Mouse (Mus musculus) monocyte, adult 2 months (primary cell): ENCODE results near the gene Dnttip1.
A peak's percentile ranks its signal among the peaks of the same experiment; 100 is the strongest.
"Not testable (repeated sequence)": the region's sequence is repeated elsewhere in the genome, so short reads cannot be mapped to it uniquely, and the experiment has no call there.

ENCODE experiments used
- DNase-seq, 2 experiments: peaks; one replicate each; pipeline ENCODE4 v3.0.0; 2022; ENCODE audit warnings: low spot score in 2 of 2, low read depth in 1 of 2

Dnttip1 gene

DNA sequence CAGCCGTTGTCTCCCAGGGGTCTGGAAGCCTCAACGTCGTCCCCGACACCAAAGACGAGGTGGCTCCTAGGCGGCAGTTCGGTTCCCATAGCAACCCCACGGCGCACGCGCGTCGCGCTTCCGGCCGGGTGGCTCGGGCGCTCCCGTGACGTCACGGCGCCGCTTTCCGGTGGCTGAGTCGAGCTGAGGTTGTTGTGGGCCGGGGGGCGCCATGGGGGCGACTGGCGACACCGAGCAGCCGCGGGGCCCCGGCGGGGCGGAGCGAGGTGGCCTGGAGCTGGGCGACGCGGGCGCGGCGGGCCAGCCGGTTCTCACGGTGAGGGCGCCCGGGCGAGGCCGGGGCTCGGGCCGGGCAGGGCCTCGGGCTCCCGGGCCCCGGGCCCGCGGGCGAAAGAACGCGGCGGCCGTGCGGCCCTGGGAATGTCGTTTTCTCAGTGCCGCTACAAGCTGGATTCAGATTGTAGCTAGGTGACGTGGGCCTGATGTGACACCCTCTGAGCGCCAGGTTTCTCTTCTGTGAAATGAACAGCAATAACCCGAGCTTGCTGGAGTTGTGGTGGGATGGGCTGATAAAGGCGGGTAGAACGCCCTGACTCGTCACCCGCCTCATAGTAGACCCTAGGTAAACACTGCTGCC lies at the start of gene Dnttip1, which contains the start of gene Wfdc3:
Gene Dnttip1 (plus strand): TSS at position 141 of the 637 bp plus-strand sequence.
Gene Wfdc3 (minus strand): TSS at position 89 of the 637 bp plus-strand sequence.
- peak; percentile 68 to 85 for DNase-seq

DNA sequence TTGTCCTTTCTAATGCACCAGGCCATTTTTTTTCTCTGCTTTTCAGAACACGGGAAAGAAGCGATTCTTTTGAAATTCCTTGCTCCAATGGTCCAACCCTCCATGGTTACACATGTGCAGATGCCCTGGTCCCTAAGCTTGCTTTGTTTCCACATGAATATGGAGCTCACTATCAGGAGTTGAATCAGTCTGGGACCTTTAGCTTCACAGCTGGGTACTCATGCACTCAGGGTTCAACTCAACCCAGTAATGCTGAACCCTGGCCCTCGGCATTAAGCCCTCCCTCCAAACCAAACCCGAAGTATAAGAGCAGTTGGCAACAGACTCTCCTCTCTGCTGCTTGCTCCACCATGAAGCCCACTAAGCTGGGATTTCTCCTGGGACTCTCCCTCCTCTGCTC lies 47.6 kb upstream of the Dnttip1 start, which contains the start of gene Spint4:
Gene Spint4 (plus strand): TSS at position 301 of the 400 bp plus-strand sequence.
- DNase-seq = no peak

DNA sequence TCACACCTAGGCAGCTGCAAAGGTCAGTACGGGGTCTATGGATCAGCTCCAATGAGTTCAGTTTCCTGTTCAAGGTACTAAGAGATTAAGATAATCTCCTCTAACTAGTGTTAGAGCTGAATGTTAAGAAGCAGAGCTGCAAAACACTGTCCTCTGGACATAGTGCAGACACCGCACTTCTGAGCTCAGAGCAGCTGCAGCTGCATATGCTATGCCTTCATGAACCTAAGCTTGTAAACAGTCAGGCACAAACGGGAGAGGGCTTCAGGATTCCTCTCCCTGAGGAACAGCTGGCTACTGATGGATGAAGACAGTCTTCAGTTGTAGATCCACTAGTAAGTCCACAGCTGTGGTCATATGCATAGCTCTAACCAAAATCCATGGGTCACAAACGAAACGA lies 44.8 kb upstream of the Dnttip1 start:
- DNase-seq = no peak

DNA sequence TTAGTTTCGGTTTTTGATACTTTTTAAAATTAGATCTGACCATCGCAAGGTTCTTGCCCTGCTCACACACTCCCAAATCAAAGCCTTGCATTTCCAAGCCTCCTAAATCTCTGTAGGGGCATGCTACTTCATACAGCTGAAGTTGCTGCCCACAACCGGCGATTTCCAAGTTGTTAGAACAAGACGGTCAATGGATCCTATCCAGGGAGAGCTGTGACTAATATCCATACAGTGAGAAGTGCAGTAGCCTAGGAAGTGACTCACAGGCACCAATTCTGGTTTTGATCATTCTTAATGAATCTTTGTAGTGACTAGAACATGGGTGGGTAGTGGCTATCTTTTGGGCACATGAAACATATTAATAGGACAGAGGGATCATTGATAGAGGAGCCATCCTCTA lies 44.0 kb upstream of the Dnttip1 start:
- DNase-seq = no peak

DNA sequence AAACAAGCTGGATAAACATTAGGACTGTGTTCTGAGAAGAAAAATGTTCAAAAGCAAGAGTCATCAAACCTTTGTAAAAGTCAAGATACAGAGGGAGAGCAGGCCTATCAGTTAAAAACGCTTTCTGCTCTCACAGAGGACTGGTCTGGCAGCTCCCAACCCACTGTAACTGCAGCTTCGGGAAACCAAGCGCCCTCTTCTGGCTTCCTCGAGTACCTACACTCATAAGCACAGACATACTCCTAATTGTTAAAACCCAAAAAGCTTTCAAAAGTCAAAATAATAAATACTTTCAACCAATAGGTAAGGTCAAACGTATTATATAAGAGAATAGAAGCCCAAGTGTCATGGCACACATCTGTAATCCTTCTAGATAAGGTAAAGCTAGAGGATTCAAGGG lies 41.5 kb upstream of the Dnttip1 start:
- no peak for DNase-seq

DNA sequence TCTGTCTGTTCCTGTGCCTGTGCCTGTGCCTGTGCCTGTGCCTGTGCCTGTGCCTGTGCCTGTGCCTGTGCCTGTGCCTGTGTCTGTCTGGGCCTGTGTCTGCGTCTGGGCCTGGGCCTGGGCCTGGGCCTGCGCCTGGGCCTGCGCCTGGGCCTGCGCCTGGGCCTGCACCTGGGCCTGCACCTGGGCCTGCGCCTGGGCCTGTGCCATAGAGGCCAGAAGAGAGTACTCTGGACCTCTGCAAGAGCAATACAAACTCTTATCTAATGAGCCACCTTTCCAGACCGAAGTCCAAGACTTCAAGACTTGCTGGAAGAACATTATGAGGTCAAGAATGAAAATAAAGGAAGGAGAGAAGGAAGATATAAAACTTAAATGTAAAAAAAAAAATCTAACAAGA lies 40.5 kb upstream of the Dnttip1 start:
- DNase-seq = no peak

DNA sequence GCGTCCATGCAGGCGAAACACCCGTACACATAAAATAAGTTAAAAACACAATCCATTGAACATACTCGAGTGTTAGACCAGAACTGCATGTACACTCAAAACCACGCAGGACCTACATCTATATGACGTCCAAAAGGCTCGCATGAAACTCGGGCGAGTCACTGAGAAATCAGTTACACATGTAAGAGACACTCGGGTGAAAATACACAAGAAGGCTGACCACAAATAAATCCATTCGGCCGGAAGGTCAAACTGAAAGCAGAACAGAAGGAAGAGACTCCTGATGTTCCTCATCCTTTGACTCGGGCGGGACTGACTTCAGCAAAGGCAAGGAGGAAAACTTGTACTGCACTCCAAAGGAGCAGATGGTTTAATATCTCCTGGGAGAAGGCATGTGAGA lies 39.8 kb upstream of the Dnttip1 start:
- DNase-seq = no peak

DNA sequence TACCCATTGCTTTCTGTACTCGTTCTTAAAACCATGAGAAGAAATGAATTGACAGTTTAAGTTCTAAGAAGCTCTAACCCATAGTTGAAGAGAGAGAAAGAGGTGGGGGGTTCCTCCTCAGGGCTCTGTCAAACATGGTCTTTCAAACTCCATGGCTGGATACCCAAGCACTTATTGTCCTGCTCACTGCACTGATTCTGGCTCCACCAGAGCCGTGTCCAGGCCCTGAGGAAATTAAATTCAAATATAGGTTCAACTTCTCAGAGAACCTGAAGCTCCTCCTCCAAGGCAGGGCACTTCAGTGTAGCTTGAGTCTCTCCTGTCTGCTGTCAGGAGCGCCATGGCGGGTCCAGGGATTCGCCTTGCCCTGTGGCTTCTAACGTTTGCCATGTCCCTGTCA lies 30.8 kb upstream of the Dnttip1 start, which contains the start of gene Spint5:
Gene Spint5 (plus strand): TSS at position 301 of the 400 bp plus-strand sequence.
- no peak for DNase-seq

DNA sequence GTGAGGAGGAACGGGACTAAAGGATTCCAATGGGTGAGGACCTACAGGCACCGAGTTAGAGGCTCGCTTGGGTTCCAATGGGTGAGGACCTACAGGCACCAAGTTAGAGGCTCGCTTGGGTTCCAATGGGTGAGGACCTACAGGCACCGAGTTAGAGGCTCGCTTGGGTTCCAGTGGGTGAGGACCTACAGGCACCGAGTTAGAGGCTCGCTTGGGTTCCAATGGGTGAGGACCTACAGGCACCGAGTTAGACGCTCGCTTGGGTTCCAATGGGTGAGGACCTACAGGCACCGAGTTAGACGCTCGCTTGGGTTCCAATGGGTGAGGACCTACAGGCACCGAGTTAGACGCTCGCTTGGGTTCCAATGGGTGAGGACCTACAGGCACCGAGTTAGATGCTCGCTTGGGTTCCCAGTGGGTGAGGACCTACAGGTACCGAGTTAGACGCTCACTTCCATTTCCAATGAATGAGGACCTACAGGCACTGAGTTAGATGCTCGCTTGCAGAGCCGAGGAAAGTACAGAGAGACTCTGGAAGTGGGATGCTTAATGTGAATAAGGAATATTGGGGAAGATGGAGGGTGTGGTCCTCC lies 29.5 kb upstream of the Dnttip1 start:
- not testable (repeated sequence) for DNase-seq

DNA sequence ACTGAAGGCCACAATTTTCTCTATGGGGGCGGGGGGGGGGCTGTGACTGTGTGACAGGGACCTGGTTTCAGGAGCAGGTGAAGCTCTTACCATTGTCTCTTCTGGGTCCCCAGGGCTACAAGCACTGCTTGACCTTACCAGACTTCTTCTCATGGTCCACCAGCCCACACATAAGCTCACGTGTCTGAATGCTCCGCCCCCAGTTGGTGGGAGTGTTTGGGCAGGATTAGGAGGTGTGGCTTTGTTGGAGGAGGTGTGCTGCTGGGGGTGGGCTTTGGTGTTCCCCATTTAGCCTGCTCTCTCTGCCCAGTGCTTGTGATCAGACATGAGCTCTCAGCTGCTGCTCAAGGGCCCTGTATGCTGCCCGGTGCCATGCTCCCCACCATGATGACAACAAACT lies 22.5 kb upstream of the Dnttip1 start:
- DNase-seq = no peak

DNA sequence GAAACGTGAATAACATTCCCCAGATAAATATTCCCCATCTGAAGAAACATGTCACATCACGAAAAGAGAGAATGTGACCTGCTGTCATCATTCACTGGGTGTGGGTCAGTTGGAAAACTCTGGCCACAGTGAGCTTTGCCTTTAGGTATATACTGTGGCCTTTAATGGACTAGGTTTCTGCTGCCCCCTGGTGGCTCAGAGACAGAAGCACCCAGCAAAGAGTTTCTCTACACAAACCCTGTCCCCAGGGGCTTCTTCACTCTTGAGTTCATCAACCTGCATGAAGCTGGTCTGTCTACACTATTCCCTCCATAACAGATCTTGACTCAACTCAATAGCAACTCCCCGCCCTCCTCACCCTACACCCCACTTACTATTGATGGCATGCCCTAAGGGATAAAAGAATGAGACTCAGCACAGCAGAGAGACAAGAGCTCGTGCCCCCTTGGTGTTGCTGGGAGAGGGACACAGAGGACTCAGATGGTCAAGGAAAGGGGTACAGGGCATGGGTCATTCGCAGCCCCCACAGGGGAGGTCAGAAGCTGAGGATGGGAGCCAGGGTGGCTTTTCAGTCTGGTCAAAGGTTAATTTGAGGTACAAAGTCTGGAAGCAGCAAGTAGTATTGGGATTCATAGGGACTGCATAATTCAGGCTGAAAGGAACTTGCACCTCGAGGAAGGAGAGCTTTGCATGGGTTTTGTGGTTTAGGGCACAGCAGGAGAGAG lies 19.7 kb upstream of the Dnttip1 start:
- peak in 1 of 2 experiments; percentile 13 for DNase-seq

DNA sequence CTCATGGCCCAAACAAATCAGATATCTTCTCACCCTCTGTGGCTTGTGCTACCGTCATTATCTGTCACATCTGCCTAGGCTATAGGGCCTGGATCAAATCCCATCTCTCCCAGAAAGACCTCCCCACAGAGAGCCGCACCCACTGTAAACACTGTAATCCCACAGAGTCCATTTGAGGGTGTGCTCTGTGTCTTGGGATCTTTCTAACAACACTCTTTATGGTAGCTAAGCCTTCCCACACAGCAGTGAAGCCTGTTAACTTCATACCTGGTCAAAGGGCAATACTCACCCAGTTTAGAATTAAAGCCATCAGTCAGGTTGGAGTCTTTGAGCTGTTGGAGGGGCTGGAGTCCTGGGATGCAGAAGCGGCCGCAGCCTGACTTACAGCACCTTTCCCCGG lies 14.1 kb upstream of the Dnttip1 start:
- no peak for DNase-seq

DNA sequence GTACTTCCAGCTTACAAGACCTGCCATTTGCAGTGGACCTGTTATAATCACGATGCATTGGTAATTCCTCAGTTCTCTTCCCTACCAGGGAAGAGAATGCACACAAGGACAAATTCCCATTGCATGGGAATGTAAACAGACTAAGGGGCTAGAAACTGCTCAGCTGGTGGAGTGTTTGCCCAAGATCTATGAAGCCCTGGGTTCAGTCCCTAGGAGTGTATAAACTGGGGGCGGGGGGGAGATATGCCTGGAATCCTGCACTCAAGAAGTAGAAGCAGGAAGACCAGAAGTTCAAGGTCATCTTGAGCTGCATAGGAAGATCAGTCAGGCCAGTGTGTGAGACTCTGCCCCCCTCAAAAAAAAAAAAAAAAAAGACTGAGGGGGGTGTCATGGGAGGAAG lies 12.5 kb upstream of the Dnttip1 start:
- no peak for DNase-seq

DNA sequence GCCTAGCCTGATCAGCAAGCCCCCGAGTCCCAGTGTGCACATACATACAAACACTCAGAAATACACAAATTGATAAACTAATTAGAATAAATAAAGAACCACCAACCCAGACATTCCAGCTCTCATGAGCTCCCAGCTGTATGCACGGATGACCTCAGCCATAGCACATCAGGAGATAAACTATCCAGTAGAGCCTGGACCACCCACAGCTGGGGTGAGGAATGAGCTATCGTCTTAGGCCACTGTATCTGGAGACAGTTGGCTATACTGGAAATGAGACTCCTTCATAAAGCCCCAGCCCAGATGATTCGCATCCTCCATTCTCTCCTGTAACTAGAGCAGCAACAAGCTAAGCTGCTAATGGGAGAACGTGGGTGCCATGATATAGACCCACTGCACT lies 10.9 kb upstream of the Dnttip1 start:
- no peak for DNase-seq

DNA sequence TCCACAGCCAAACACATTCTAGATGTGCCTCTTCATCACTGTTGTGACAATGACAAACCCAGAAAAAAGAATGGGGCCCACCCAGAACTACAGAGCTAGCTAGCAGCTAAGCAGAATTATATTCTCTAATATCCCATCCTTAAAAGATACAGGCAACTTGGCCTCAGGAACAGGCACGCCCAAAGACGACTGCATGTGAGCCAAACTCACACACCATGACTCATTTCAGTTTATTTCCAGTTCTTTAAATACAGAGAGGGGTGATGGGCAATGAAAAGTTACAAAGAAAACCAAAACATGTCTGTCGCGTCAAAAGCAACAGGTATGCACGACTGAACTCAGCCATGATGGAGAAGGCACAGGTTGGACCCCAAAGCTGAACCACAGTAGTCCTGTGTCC lies 10.3 kb upstream of the Dnttip1 start:
- DNase-seq = no peak

DNA sequence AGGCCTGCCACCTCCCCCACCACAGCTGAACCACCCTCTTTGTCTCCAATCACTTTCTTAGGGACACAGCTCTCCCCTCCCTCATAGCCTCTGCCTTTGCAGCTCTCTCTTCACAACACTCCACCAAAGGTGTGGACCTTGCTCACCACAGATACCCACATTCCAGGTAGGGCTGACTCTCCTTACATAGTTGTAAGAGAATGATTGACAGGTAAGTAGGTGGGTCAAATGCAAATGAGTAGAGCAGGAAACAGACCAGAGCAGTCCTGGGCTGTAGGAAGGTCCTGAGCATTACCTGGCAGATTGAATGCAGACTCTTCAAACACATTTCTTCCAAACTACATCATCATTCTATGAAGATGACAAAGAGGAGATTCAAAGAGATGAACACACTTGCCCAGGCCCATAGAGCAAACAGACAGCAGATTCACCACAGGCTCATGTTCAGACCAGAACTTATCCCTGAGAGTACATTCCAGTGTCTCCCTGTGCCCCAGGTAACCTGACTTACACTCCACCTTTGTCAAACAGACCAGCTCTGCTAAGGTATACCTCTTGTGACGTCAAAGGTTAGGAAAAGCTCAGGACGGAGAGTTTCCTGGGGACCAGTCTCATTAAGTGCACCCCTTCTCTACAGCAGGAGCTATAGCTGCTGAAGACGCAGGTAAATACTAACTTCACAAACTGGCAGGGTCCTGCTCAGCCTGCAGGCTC lies 8.2 kb upstream of the Dnttip1 start:
- DNase-seq = no peak

DNA sequence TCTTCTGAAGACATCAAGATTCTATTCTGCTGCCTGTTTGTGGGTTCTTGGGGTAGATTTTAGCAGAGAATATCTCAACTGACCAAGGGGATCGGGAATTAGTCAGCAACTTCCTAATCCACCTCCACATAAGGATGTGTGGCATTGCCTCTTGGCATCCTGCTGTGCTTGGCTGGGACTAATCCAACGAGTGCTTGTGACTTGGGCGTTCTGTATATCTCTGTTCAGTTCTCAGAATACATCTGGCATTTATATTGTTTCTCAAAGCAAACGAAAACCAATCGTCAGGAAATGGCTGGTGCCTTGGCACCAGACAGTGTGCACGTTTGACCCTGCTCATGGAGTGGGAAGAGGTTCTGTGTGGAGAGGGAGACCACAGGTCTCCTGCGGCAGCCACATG lies 5.9 kb upstream of the Dnttip1 start:
- no peak for DNase-seq

DNA sequence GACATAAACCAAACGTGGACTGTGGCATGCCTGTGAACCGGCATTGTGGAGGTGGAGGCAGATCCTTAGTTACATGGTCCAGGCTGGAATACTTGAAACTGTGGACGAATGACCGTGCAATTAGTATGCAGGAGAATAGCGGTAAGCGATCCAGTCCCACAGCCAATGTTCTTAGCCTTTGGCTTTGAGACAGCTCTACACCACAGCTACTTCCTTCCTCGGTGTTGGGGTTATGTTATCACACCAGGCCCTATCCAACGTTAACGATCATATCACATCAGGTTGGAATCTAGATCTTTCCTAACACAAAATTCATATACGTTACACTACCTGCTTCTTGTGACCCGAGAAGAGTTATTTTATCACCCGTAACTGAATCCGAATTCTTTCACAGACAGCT lies 796 bp upstream of the Dnttip1 start:
- no peak for DNase-seq

DNA sequence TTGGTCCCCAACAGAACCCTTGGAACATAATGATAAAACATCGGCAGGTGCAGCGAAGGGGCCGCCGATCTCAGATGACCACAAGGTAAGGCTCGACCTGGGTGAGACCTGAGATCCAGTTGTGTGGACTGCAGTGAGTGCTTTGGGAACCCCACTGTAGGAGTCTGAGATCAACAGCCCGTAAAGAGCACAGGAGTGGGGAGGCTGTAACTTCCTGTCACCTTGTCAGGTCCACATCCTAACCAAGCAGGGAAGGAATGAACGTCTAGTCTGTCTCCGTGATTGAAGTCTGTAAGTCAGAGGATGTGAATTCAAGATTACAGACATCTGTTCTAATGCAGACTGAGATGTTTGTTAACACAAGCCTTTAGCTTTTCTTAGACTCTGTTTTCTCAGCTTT lies 910 bp downstream of the Dnttip1 start:
- DNase-seq = no peak

DNA sequence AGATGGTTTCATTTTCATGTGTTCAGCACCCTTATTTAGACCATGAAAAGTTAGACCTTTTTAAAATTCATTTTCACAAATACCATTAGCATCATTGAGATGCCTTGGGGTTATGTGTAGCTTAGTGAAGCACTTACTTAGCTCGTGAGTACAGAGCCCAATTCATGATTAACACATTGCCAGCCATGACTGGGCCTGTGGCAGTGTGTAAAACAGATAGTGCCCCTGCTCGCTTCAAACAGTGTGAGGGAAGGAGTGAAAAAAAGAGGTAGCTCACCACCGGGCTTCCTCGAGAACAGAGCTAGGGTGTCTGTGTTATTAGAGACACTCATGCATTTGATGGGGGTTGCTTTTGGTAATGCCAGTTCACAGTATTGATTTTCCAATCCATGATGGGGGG lies 2.4 kb downstream of the Dnttip1 start:
- no peak for DNase-seq

DNA sequence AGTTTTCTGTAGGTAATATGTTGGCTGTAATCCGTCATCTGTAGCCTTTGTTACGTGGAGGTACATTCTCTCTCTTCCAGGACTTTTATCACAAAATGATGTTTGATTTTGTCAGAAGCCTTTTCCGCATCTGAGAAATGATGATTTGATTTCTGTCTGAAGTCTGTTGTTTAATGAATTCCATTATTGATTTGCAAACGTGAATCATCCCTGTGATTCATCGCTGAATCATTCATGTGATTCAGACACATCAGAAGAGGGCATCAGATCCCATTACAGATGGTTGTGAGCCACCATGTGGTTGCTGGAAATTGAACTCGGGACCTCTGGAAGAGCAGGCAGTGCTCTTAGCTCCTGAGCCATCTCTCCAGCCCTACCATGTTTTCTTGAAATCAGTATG lies 3.2 kb downstream of the Dnttip1 start:
- no peak for DNase-seq

DNA sequence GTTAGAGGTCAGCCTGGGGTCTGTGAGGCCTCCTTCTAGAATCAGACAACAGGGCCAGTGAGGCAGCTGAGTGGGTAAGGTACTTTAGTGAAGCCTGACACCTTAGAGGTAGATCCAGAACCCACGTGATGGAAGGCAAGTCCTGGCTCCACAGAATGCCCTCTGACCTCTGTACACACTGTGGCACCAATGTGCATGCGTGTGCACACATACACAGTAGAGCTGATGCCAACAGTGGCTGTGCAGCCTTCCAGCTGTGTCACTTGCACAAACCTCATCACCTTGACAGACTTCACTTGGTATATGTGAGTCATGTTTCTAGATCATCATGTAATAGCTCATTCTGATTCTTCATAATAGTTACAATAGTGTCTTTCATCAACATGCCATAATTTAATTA lies 6.7 kb downstream of the Dnttip1 start:
- DNase-seq = no peak
